Mouse (Mus musculus) activated CD4-positive, CD25-positive, alpha-beta regulatory T cell (primary cell): Measurements from ENCODE around the gene 5430427O19Rik. TPM values are rescaled to one million over a fixed set of nuclear protein-coding genes. Genes with fewer than 3 reads are reported as not detected.

Source experiments
- polyA plus RNA-seq, 2 experiments: library from polyadenylated mRNA; unstranded; fragments of 100-300 nt; shearing (Covaris generic); gene quantifications; one replicate each; pipeline ENCODE4 v1.2.1; 2017

5430427O19Rik gene
- 1 to 10 TPM; 1.4 to 2.6 TPM for polyA plus RNA-seq

GRCm38 (mm10) chrX:85869914-85870483 lies at the start of gene 5430427O19Rik:
TSS of gene 5430427O19Rik (plus strand) at chrX:85870354.

Other genes with a start within 250 kb of the 5430427O19Rik start
- 1 to 10 TPM; 2.6 to 2.9 TPM for gene Gk, start 93.5 kb upstream of the 5430427O19Rik start, polyA plus RNA-seq
- not detected for gene Samt3, start 173.8 kb downstream of the 5430427O19Rik start, polyA plus RNA-seq